Comparison of ENCODE assay signal across 7 mouse cellular contexts in genomic region chr6:51470311-51471178, GRCm38 (mm10). TPM values are rescaled to one million over a fixed set of nuclear protein-coding genes. Genes with fewer than 3 reads are reported as not detected.
DNase-seq lines count a peak whose midpoint lies in the region; ATAC-seq and TF ChIP-seq lines count a peak whose summit lies in the region.

Cbx3 (plus strand) TSS chr6:51470360.

- peaks cover 57% of the 10 kb centered on the region for H3K36me3 ChIP-seq in intestine, embryonic 14.5 days (ENCODE audit: control insufficient read depth, insufficient read depth, low read length)
- peaks cover 64% of the 10 kb centered on the region for H3K36me3 ChIP-seq in midbrain, embryonic 10.5 days
- H3K36me3 ChIP-seq in small intestine, adult 2 months (ENCODE audit: control insufficient read depth, insufficient read depth, low read length), result peaks cover 19% of the 10 kb centered on the region

- peak within 1 kb of the TSS; percentile 100 for H3K27ac ChIP-seq in intestine, embryonic 14.5 days (ENCODE audit: low read depth)
- peak within 1 kb of the TSS; percentile 100 for H3K27ac ChIP-seq in midbrain, embryonic 10.5 days (replicated peaks)
- H3K27ac ChIP-seq in small intestine, adult 2 months (ENCODE audit: insufficient read depth, low read depth, low read length), result peak within 1 kb of the TSS; percentile 96

- no peak for TF ChIP-seq CTCF in small intestine, adult 2 months (IDR thresholded peaks at IDR 0.05; ENCODE audit: extremely low read depth, insufficient read length, insufficient replicate concordance, low read depth, low read length)

- DNase-seq in adrenal gland, adult 2 months, result peak; percentile 90
- DNase-seq in embryo, embryonic 10.5 days (ENCODE audit: low spot score), result peak; percentile 93
- peak; percentile 81 for DNase-seq in gastrocnemius, postnatal 25 days
- DNase-seq in intestine, embryonic 14.5 days (ENCODE audit: low spot score), result peak; percentile 88
- DNase-seq in left cerebral cortex, postnatal 36 days (ENCODE audit: low spot score in 2 of 2), result peak; percentile 82 to 88
- DNase-seq in midbrain, embryonic 10.5 days (ENCODE audit: low spot score), result peak; percentile 93

- no peaks in the 10 kb centered on the region for H3K27me3 ChIP-seq in intestine, embryonic 14.5 days (replicated peaks; ENCODE audit: control insufficient read depth, insufficient read depth, low read length)
- no peaks in the 10 kb centered on the region for H3K27me3 ChIP-seq in midbrain, embryonic 10.5 days (ENCODE audit: low read depth, poor library complexity, severe bottlenecking)
- H3K27me3 ChIP-seq in small intestine, adult 2 months (ENCODE audit: control insufficient read depth, insufficient read depth, low read length), result no peaks in the 10 kb centered on the region

- peak within 1 kb of the TSS; percentile 100 for H3K4me3 ChIP-seq in intestine, embryonic 14.5 days (ENCODE audit: low read depth, low read length)
- peak within 1 kb of the TSS; percentile 97 for H3K4me3 ChIP-seq in midbrain, embryonic 10.5 days
- H3K4me3 ChIP-seq in small intestine, adult 2 months (ENCODE audit: low read depth, low read length), result peak within 1 kb of the TSS; percentile 83

- ATAC-seq in intestine, embryonic 14.5 days (replicated peaks; ENCODE audit: low FRiP score, low TSS enrichment, low read depth), result peak; percentile 86

- TF ChIP-seq POLR2A in small intestine, adult 2 months (IDR thresholded peaks at IDR 0.05; ENCODE audit: low read depth, low read length), result no peak; the same call in 1 of the 2 replicates

- peak within 1 kb of the TSS; percentile 100 for H3K9ac ChIP-seq in intestine, embryonic 14.5 days (ENCODE audit: low read length)

- peak within 1 kb of the TSS; percentile 71 for H3K4me2 ChIP-seq in intestine, embryonic 14.5 days (ENCODE audit: low read length)

- no peaks in the 10 kb centered on the region for H3K9me3 ChIP-seq in intestine, embryonic 14.5 days (ENCODE audit: control insufficient read depth, low read length)
- H3K9me3 ChIP-seq in midbrain, embryonic 10.5 days (replicated peaks), result no peaks in the 10 kb centered on the region

- WGBS in intestine, embryonic 14.5 days, result under 1% methylated on average over 80 of the region's 99 CpGs
- WGBS in midbrain, embryonic 10.5 days, result under 1% methylated on average over 93 of the region's 99 CpGs
- under 1% methylated on average over 92 of the region's 99 CpGs for WGBS in small intestine, adult 2 months

- peaks cover 30% of the 10 kb centered on the region for H3K4me1 ChIP-seq in intestine, embryonic 14.5 days (replicated peaks; ENCODE audit: control insufficient read depth, insufficient read depth, low read length)
- peaks cover 38% of the 10 kb centered on the region for H3K4me1 ChIP-seq in midbrain, embryonic 10.5 days
- peaks cover 2% of the 10 kb centered on the region; the same call in 1 of the 2 replicates for H3K4me1 ChIP-seq in small intestine, adult 2 months (ENCODE audit: control insufficient read depth, insufficient read depth, insufficient read length, low read length)

- intact Hi-C loops in left cerebral cortex, postnatal 36 days (cut with DNase I), result loop anchor here (10.0 kb wide), 1 partner anchor 384 kb away; no protein-coding TSS in a partner anchor

RNA-seq across cellular contexts. Expression of gene Cbx3, which starts in this region (rescaled TPM):
- total RNA-seq in adrenal gland, adult 2 months (2021), result 10 to 100 TPM; 58.8 to 97.3 TPM
- 5.3 and 5.9 TPM in 2 replicates for polyA plus RNA-seq in adrenal gland, adult 2 months (2012; rRNA removed)
- total RNA-seq in gastrocnemius, postnatal 25 days (2021), result 10 to 100 TPM; 40.1 to 41.7 TPM
- 454 and 475 TPM in 2 replicates for polyA plus RNA-seq in intestine, embryonic 14.5 days (2014; fragmentation: Nextera tagmentation; extraction: Ambion mirVana)
- total RNA-seq in left cerebral cortex, postnatal 36 days (2021), result 100 to 1,000 TPM; 127 to 130 TPM
- 692 and 722 TPM in 2 replicates for polyA plus RNA-seq in midbrain, embryonic 10.5 days (2016; fragmentation: Nextera tagmentation; extraction: Ambion mirVana)
- 0.75 and 1.9 TPM in 2 replicates for polyA plus RNA-seq in small intestine, adult 2 months (2012; rRNA removed)

Comparison
In these comparisons a context has a peak if more than half of its experiments do, and no peak if none do; other contexts are left out.
1. Peak in every context shown above with its lines: DNase-seq, ATAC-seq, H3K4me3 ChIP-seq and H3K27ac ChIP-seq.
2. RNA of gene Cbx3 (polyA plus RNA-seq): 692 to 722 TPM in midbrain, embryonic 10.5 days and 454 to 475 TPM in intestine, embryonic 14.5 days; 5.3 to 5.9 TPM in adrenal gland, adult 2 months and 0.75 to 1.9 TPM in small intestine, adult 2 months; every median in the first group is over 10 times any median in the second.